Mouse (Mus musculus) lung, embryonic 16.5 days (tissue): ENCODE measurements around the gene Pnldc1. TPM values are rescaled to one million over a fixed set of nuclear protein-coding genes. Genes with fewer than 3 reads are reported as not detected.

Experiments
- ATAC-seq: fragments of 200-750 bp; cut with Nextera tagmentation; 2 replicates; pipeline ENCODE4 v1.8.0; 2017; ENCODE audit warnings: low read depth, mild to moderate bottlenecking, moderate library complexity
- H3K27ac ChIP-seq: fragments of 300-500 bp; sonication (generic); 2 replicates; pipeline ENCODE4 v1.5.1; 2014; ENCODE audit warnings: mild to moderate bottlenecking, control low read depth, low read length
- H3K27me3 ChIP-seq: fragments of 300-500 bp; sonication (generic); 2 replicates; pipeline ENCODE4 v1.6.1; 2014; ENCODE audit warnings: low read depth, low read length, mixed read lengths; ENCODE audit not compliant: control insufficient read depth, insufficient read depth
- H3K36me3 ChIP-seq: fragments of 300-500 bp; sonication (generic); 2 replicates; pipeline ENCODE4 v1.6.1; 2014; ENCODE audit warnings: low read length; ENCODE audit not compliant: control insufficient read depth, insufficient read depth
- H3K4me1 ChIP-seq: fragments of 300-500 bp; sonication (generic); replicated peaks from 2 replicates; pipeline ENCODE4 v1.6.1; 2014; ENCODE audit warnings: low read length, mixed read lengths; ENCODE audit not compliant: control insufficient read depth, insufficient read depth
- H3K4me2 ChIP-seq: fragments of 300-500 bp; sonication (generic); 2 replicates; pipeline ENCODE4 v1.6.1; 2014; ENCODE audit warnings: low read depth, low read length, control low read depth
- H3K4me3 ChIP-seq: fragments of 300-500 bp; sonication (generic); 2 replicates; pipeline ENCODE4 v1.5.1; 2014; ENCODE audit warnings: mild to moderate bottlenecking, low read length, control low read depth
- H3K9ac ChIP-seq: fragments of 300-500 bp; sonication (generic); 2 replicates; pipeline ENCODE4 v1.6.1; 2014; ENCODE audit warnings: low read length, control low read depth
- H3K9me3 ChIP-seq: fragments of 300-500 bp; sonication (generic); 2 replicates; pipeline ENCODE4 v1.6.1; 2016; ENCODE audit warnings: low read length; ENCODE audit not compliant: control insufficient read depth
- WGBS: fragments of 180-500 bp; shearing (Covaris S2); extraction: QIAGEN DNeasy Blood & Tissue Kit; methylation state at CpG from one replicate; pipeline ENCODE4 v1.1.7; 2014; 5-methylcytosine and 5-hydroxymethylcytosine counted together
- polyA plus RNA-seq: library from polyadenylated mRNA; unstranded; fragments of >200 nt; fragmentation: Nextera tagmentation; extraction: Ambion mirVana; gene quantifications from 2 replicates; pipeline ENCODE4 v1.2.1, GENCODE M21; 2015

The Pnldc1 gene
- polyA plus RNA-seq, 1 experiment from 2014 or later = 0.69 TPM

GRCm38 (mm10) chr17:12851689-12852088 is 58.3 kb downstream of the Pnldc1 start:
- Histone ChIP-seq H3K9me3 (no peaks in the 10 kb centered on the region), H3K27ac (no peak overlapping the region), H3K27me3 (no peaks in the 10 kb centered on the region), H3K36me3 (no peaks in the 10 kb centered on the region), H3K4me2 (no peak overlapping the region), H3K4me3 (no peak overlapping the region), H3K9ac (no peak overlapping the region), H3K4me1 (no peaks in the 10 kb centered on the region)
- WGBS = 74% methylated on average over 11 of the region's 11 CpGs
- ATAC-seq = no peak

- Histone ChIP-seq H3K36me3 (no peaks in the 10 kb centered on the region), H3K4me1 (peaks cover 4% of the 10 kb centered on the region; the same call in 1 of the 2 replicates), H3K27me3 (no peaks in the 10 kb centered on the region), H3K9ac (no peak overlapping the region), H3K4me3 (no peak overlapping the region), H3K27ac (no peak overlapping the region), H3K4me2 (no peak overlapping the region), H3K9me3 (no peaks in the 10 kb centered on the region)
- WGBS = 77% methylated on average over 8 of the region's 8 CpGs
- ATAC-seq = no peak
Measured at GRCm38 (mm10) chr17:12849778-12850382, 60.1 kb downstream of the Pnldc1 start.

- Histone ChIP-seq H3K4me3 (no peak overlapping the region), H3K27ac (no peak overlapping the region), H3K36me3 (no peaks in the 10 kb centered on the region), H3K9ac (no peak overlapping the region), H3K27me3 (no peaks in the 10 kb centered on the region), H3K9me3 (no peaks in the 10 kb centered on the region), H3K4me1 (peaks cover 7% of the 10 kb centered on the region; the same call in 1 of the 2 replicates), H3K4me2 (no peak overlapping the region)
- no peak for ATAC-seq
- WGBS = 51% methylated on average over 4 of the region's 4 CpGs
Measured at GRCm38 (mm10) chr17:12847736-12848135, 62.3 kb downstream of the Pnldc1 start.

DNA sequence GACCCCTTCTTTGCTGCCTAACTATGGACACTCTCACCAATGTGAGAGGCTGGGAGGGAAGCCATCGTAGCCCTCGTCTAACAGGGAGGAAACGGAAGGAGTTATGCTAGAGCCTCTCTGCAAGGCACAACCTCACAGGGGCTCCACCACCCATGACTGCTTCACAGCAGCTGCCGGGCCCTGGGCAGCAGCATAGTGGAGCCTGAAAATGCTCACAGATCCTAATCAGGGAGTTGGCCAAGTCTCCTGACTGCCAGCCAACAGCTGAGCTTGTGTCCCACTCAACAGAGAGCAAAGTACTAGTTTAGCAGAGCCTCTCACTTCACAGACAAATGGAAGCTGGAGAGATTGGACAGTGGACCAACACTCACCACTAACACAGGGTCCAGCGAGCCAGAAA is 63.6 kb downstream of the Pnldc1 start:
- Histone ChIP-seq H3K9ac (no peak overlapping the region), H3K9me3 (no peaks in the 10 kb centered on the region), H3K4me2 (no peak overlapping the region), H3K27ac (no peak overlapping the region), H3K27me3 (no peaks in the 10 kb centered on the region), H3K4me3 (no peak overlapping the region), H3K36me3 (no peaks in the 10 kb centered on the region), H3K4me1 (peaks cover 7% of the 10 kb centered on the region; the same call in 1 of the 2 replicates)
- 44% methylated on average over 5 of the region's 5 CpGs for WGBS
- peak; percentile 41; the same call in 1 of the 2 replicates for ATAC-seq

DNA sequence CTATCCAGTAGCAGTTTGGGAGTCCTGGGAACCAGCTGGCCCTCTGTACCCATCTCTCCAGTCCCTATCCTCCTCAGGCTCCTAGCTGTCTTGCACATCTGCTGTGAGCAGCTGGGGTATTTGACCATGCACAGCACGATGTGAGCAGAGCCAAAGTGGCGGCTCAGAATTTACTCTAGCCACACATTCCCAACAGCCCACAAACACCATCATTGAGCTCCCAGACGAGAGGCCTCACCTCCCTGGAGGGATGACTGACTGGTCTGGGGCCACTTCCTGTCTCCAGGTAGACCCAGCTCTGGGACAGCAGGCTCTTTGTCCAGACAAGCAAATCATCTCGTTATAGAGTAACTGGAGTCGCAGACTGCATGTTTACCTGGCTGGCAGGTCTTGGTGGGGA is 64.2 kb downstream of the Pnldc1 start:
- H3K36me3 ChIP-seq = no peaks in the 10 kb centered on the region
- WGBS = 23% methylated on average over 5 of the region's 5 CpGs
- H3K9me3 ChIP-seq = no peaks in the 10 kb centered on the region
- H3K27me3 ChIP-seq = no peaks in the 10 kb centered on the region
- ATAC-seq = 0 out of 2 replicates have a peak, but pooled peaks have one; percentile 26
- no peak overlapping the region for H3K4me3 ChIP-seq
- no peak overlapping the region for H3K9ac ChIP-seq
- peaks cover 7% of the 10 kb centered on the region; the same call in 1 of the 2 replicates for H3K4me1 ChIP-seq
- no peak overlapping the region for H3K4me2 ChIP-seq
- H3K27ac ChIP-seq = no peak overlapping the region

DNA sequence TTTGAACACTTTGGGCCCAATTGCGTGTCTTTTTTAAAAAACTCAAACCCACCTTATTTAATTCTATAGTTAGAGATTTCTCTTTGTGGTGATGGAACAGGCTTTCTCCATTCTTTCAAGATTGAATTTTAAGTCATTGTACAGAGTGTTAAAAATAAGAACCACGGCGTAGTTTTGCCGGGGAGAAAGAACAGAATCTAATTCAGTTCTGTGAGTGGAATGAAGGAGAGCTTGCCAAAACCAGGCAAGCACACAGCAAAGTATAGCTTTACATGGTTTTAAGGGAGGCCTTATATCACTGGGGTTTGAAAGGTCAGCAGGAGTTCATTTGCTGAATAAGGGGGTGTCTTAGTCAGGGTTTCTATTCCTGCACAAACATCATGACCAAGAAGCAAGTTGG is 65.5 kb downstream of the Pnldc1 start:
- WGBS = 86% methylated on average over 4 of the region's 4 CpGs
- H3K4me2 ChIP-seq = no peak overlapping the region
- no peaks in the 10 kb centered on the region for H3K27me3 ChIP-seq
- no peak overlapping the region for H3K4me3 ChIP-seq
- ATAC-seq = no peak
- no peaks in the 10 kb centered on the region for H3K9me3 ChIP-seq
- no peaks in the 10 kb centered on the region for H3K36me3 ChIP-seq
- H3K9ac ChIP-seq = no peak overlapping the region
- H3K27ac ChIP-seq = no peak overlapping the region
- peaks cover 7% of the 10 kb centered on the region; the same call in 1 of the 2 replicates for H3K4me1 ChIP-seq

- Histone ChIP-seq H3K27ac (no peak overlapping the region), H3K4me3 (no peak overlapping the region), H3K9me3 (no peaks in the 10 kb centered on the region), H3K27me3 (no peaks in the 10 kb centered on the region), H3K4me2 (no peak overlapping the region), H3K4me1 (peaks cover 7% of the 10 kb centered on the region; the same call in 1 of the 2 replicates), H3K9ac (no peak overlapping the region), H3K36me3 (no peaks in the 10 kb centered on the region)
- WGBS = 67% methylated on average over 6 of the region's 6 CpGs
- no peak for ATAC-seq
Measured at GRCm38 (mm10) chr17:12843826-12844225, 66.2 kb downstream of the Pnldc1 start.

DNA sequence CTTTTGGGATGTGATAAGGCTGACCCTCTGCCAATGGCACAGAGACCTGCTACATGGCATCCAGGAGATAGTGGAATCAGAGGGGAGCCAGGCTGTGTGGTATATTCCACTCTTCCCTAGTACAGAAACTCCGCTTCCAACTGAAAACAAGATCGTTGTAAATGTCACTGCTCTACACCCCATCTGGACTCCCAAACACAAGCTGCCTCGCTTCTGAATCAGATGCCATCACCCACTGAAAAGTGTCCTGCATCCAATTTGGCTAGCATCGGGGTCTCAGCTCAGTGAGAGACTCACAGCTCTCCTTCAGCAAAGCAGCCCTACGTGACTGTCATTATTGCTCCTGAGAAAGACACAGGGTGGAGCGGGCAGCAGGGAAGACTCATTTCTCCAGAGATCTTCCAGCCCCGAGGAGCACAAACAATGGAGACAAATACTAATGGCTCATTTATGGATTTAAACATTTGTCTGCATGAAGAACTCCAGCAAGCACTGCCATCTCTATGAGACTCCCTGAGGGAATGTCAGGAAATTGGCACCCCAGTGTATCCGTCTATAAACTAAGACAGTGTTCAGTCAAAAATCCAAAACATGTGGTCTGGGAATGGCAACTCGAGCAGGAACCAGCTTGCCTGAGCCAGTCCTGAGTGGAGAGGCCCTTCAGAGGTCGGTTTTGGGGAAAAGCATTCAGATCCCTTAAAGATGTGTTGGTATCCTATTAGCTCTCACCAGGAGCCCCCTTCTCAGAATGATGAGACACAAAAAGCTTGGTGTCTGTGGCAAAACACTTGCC is 70.4 kb downstream of the Pnldc1 start:
- ATAC-seq = no peak
- Histone ChIP-seq H3K27me3 (no peaks in the 10 kb centered on the region), H3K9ac (no peak overlapping the region), H3K4me1 (peaks cover 4% of the 10 kb centered on the region; the same call in 1 of the 2 replicates), H3K4me3 (no peak overlapping the region), H3K36me3 (no peaks in the 10 kb centered on the region), H3K4me2 (no peak overlapping the region), H3K27ac (no peak overlapping the region), H3K9me3 (no peaks in the 10 kb centered on the region)
- WGBS = 70% methylated on average over 10 of the region's 10 CpGs
